Mouse (Mus musculus) kidney, postnatal 10 days (tissue): Measurements from ENCODE around the gene Cd24a.
A peak's percentile ranks its signal among the peaks of the same experiment; 100 is the strongest.

ENCODE experiments used
- DNase-seq: peaks from one replicate; pipeline ENCODE4 v3.0.0; 2021; ENCODE audit warnings: mixed read lengths

The Cd24a gene

GRCm38 (mm10) chr10:43577997-43578331, at the start of gene Cd24a:
Cd24a (plus strand) TSS chr10:43578284.
- no peak for DNase-seq

GRCm38 (mm10) chr10:43534382-43534781, 43.7 kb upstream of the Cd24a start:
- DNase-seq: peak; percentile 49

- peak; percentile 34 for DNase-seq
Observed at GRCm38 (mm10) chr10:43537652-43538051, 40.4 kb upstream of the Cd24a start.

GRCm38 (mm10) chr10:43538831-43539230, 39.3 kb upstream of the Cd24a start:
- DNase-seq: peak; percentile 24

- DNase-seq: no peak
Observed at GRCm38 (mm10) chr10:43539746-43540310, 38.3 kb upstream of the Cd24a start.

GRCm38 (mm10) chr10:43540442-43541152, 37.5 kb upstream of the Cd24a start, which contains the start of gene 1700021F05Rik:
1700021F05Rik (minus strand) TSS chr10:43540994.
- peak; percentile 99 for DNase-seq

GRCm38 (mm10) chr10:43541153-43541544, 36.9 kb upstream of the Cd24a start:
- no peak for DNase-seq

GRCm38 (mm10) chr10:43549411-43549810, 28.7 kb upstream of the Cd24a start:
- DNase-seq: no peak

- no peak for DNase-seq
Observed at GRCm38 (mm10) chr10:43550923-43551322, 27.2 kb upstream of the Cd24a start.

GRCm38 (mm10) chr10:43551388-43551787, 26.7 kb upstream of the Cd24a start:
- no peak for DNase-seq

- DNase-seq: no peak
Observed at GRCm38 (mm10) chr10:43557630-43558165, 20.4 kb upstream of the Cd24a start.

GRCm38 (mm10) chr10:43559313-43559712, 18.8 kb upstream of the Cd24a start:
- no peak for DNase-seq

- DNase-seq: no peak
Observed at GRCm38 (mm10) chr10:43560765-43561164, 17.3 kb upstream of the Cd24a start.

- DNase-seq: no peak
Observed at GRCm38 (mm10) chr10:43561311-43561710, 16.8 kb upstream of the Cd24a start.

GRCm38 (mm10) chr10:43574352-43574751, 3.7 kb upstream of the Cd24a start:
- no peak for DNase-seq

- DNase-seq: peak; percentile 92
Observed at GRCm38 (mm10) chr10:43574956-43575355, 3.1 kb upstream of the Cd24a start.

GRCm38 (mm10) chr10:43577299-43577996, 636 bp upstream of the Cd24a start:
- DNase-seq: peak; percentile 68

GRCm38 (mm10) chr10:43578366-43578753, 276 bp downstream of the Cd24a start:
- peak; percentile 81 for DNase-seq

GRCm38 (mm10) chr10:43578754-43579380, 783 bp downstream of the Cd24a start:
- DNase-seq: peak; percentile 93

- DNase-seq: peak; percentile 73
Observed at GRCm38 (mm10) chr10:43579381-43580261, 1.5 kb downstream of the Cd24a start.

- peak; percentile 73 for DNase-seq
Observed at GRCm38 (mm10) chr10:43580649-43581078, 2.6 kb downstream of the Cd24a start.

GRCm38 (mm10) chr10:43581260-43581659, 3.2 kb downstream of the Cd24a start:
- DNase-seq: no peak
